Mouse (Mus musculus) embryonic fibroblast, embryonic 13.5 days (primary cell): ENCODE results near the gene Rasgef1b.

Experiments
- CTCF ChIP-seq: IDR thresholded peaks from 2 replicates; pipeline ENCODE4 v1.5.1; 2011; ENCODE audit warnings: mild to moderate bottlenecking, control low read depth, low read length, moderate library complexity, borderline replicate concordance; ENCODE audit not compliant: insufficient read depth
- POLR2A ChIP-seq: IDR thresholded peaks from 2 replicates; pipeline ENCODE4 v1.6.1; 2011; ENCODE audit warnings: low read depth, mild to moderate bottlenecking, control low read depth, low read length, moderate library complexity

GRCm38 (mm10) chr5:99213211-99213610 lies 515.7 kb downstream of the Rasgef1b start:
- TF ChIP-seq CTCF (no peak), POLR2A (no peak)
